Mouse (Mus musculus) erythroblast, adult 5-6 weeks (primary cell): ENCODE measurements around the gene Alpk3. TPM values are rescaled to one million over a fixed set of nuclear protein-coding genes. Genes with fewer than 3 reads are reported as not detected.
A peak's percentile ranks its signal among the peaks of the same experiment; 100 is the strongest.

Source experiments
- ATAC-seq: replicated peaks from 2 replicates; pipeline ENCODE4 v1.8.0; 2016; ENCODE audit warnings: moderate number of reproducible peaks, mild to moderate bottlenecking, moderate TSS enrichment, inconsistent platforms; ENCODE audit not compliant: poor library complexity, low FRiP score, severe bottlenecking
- total RNA-seq, 2 experiments: library from RNA; stranded (forward) in 1 of 2; stranded (reverse) in 1 of 2; fragments of 150-400 nt in 1 of 2; fragments of 200-764, 138-1000 nt in 1 of 2; gene quantifications; 2 replicates each; pipeline versions ENCODE4 v1.2.3 to v1.2.4; 2015 to 2017; ENCODE audit warnings: low replicate concordance in 2 of 2

Gene Alpk3
- not detected in 2 replicates for total RNA-seq (2015; ENCODE audit: low replicate concordance)
- total RNA-seq (2017; ENCODE audit: low replicate concordance): 0.14 TPM in 1 of 2 replicates, not detected in the other

DNA sequence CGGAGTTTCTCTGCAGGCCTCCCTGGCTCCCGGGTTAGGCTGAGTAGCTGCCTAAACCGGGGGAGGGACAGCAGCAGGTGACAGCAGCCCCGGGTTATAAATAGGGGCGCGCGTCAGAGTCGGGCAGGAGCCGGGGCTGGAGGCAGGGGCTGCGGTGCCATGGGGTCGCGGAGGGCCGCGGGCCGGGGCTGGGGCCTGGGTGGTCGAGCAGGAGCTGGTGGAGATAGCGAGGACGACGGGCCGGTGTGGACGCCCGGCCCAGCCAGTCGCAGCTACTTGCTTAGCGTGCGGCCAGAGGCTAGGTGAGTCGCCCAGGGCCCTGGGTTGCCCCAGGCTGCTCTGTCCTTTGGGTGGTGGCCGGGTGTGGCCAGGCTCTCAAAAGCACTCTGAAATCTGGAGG lies at the start of gene Alpk3:
Gene Alpk3, plus strand, starts transcription at position 130 of the 400 bp plus-strand sequence.
- no peak for ATAC-seq

DNA sequence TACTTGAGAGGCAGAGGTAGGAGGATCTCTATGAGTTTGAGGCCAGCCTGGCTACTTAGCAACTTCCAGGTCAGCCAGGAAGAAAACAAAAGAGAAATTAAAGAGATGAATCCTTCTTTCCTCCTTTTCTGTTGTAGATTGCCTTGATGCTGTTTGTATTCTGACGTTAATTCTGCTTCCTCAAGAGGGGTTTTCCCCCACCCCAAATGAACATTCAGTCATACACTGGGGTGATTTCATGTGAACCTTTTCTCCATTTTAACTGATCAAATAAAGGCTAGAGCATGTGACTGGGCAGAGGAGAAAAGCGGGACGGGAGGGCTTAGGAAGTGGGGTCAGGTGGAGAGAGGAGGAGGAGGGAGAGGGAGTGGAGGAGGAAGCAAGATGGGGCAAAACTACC lies 49.1 kb upstream of the Alpk3 start:
- ATAC-seq: no peak

DNA sequence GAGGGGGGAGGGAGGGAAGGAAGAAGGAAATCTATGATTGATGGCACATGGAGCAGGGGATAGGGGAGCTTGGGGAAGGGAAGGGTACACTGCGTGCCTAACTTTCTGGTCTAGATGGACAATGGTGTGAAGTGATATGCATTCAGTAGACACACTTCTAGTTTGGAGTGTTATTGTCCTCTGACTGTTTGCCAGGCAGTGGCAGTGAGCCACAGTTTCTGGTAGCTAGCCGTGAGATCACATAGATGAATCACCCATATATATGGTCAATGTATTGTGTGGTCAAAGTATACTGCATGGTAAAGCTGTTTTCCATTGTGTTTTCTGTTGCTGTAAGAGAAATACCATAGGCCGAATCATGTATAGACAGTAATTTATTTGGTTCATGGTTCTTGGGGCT lies 45.8 kb upstream of the Alpk3 start:
- ATAC-seq: no peak

DNA sequence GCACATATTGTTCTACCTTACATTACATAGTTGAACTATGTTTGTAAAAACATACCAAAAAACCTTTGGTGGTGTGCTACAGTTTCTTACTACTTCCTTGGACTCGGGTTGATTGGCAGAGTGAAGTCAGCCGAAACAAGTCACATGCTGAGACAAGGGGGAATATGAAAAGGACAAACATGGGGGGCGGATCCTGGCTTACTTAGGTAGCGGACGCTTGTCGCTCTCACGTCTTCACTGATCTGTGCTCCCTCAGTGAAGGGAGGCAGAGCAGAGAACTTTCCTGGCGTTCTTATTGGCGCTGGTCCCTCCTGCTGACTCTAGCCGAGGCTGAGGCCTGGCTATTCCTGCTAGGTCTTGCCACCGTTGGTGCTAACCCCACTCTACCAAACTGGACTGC lies 37.1 kb upstream of the Alpk3 start:
- no peak for ATAC-seq

DNA sequence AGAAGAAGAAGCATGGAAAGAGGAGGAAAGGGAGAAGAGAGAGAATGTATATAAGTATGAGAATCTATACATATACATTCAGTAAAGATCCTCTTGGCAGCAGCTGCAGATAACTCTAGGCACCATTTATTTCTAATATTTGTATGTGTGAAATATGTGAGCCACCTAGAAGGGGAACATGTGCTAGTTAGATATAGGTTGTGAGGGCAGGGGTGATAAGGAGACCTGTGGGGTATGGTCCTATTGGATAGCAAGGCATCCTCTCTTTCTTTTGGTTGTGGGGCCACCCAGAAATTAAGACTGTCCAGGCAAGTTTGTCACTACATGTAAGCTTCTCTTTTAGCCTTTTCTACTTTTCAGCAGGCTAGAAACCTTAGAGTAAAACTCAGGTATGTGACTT lies 34.7 kb upstream of the Alpk3 start:
- no peak for ATAC-seq

DNA sequence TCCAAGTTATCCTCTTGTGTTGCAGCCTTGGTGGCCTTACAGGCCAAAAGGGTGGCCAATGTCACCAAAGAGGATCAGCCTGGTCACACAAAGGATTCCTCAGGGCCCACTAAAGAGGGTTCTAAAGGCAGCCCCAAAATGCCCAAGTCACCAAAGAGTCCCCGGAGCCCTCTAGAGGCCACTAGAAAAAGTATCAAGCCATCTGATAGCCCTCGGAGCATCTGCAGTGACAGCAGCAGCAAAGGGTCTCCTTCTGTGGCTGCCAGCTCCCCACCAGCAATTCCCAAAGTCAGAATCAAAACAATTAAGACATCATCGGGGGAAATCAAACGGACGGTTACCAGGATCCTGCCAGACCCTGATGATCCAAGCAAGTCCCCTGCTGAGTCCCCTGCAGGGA lies 33.3 kb upstream of the Alpk3 start:
- ATAC-seq: no peak

DNA sequence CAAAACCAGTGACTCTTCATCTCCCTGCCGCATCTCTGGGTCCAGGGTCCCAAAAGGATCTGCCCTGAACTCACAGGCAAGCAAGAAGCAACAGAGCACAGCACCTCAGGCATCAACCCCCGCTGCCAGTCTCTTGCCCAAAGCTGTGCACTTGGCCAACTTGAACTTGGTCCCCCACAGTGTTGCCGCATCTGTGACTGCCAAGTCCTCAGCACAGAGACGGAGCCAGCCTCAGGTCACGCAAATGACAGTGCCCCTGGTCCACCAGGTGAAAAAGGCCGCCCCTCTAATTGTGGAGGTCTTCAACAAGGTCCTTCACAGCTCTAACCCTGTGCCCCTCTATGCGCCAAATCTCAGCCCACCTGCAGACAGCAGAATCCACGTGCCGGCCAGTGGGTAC lies 32.7 kb upstream of the Alpk3 start:
- 0 out of 2 replicates have a peak, but pooled peaks have one; percentile 22 for ATAC-seq

DNA sequence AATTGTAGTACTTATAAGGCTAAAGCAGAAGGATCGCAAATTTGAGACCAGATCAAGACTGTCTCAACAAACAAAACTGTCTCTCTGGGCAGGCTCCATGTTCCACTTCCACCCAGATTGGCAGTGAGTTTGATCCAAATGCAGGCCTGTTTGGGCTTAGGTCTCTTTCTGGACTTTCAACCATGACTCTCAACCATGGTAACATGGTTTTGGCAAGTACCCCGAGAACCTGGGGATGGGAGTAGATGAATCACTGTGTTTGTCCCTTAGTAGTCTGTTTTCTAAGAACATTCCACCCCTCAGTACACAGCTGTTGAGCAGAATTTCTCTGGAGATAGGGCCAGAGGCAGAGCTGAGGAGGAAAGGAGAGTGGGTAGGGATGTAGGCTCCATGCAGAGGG lies 31.6 kb upstream of the Alpk3 start:
- no peak for ATAC-seq

DNA sequence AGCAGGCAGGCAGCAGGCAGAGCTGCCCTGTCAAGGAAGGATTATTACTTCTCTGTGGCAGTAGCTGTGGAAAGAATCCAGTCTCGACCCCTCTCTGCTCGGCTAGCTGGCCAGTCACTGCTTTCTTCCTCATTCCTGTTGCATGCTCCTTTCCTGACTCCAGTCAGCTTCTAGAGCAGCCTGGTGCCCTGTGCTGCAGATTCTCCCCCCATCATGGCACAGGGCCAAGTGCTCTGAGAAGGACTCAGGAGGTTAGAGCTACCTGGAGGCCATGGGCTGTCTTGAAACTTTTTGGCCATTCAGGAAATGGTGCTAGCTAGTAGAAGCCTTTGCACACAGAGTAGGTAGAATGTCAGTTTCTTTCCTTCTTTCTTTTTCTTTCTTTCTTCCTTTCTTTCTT lies 17.7 kb upstream of the Alpk3 start:
- no peak for ATAC-seq

DNA sequence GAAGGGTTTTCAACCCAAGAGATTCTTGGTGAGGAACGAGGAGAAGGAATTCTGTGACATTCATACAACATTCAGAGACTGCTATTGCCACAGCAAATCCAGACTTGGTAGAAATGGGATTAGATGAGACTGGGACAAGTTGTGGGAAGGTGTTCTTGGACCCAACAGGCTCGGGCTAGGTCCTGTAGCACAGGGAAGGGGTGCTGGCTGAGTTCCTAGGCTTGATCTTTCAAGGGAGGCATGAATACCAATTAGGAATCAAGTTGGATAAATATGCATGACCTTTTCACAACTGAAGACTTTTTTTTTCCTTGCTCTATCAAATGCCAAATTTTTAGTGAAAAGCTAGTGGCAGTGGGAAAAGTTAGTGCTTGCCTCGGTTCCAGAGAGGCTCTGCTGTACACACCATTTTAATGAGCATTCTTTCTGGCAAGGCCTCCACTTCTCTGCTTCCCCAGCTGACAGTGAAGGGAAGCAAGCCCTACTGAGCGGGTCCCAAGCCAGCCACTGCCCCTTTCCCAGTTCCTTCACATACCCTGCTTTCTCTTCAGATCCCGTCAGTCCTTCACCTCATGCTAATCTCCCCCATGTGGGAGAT lies 14.3 kb upstream of the Alpk3 start:
- no peak for ATAC-seq

DNA sequence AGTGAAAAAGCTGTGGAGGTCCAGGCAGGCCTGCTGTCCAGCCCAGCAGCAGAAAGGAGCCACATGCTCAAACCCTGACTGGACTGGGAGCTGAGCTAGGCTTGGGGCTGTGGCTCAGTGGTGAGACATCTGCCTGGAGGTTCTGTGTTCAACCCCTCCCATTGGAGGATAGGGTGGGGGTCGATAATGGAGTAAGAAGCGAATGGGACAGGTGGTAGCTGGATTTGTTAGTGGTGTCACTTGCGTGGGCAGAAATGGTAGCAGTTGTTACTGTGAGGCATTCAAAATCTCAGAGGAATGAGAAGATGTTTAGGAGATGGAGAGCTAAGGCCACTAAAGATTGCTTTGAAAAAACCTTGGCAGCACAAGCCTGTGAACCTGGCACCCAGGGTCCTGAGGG lies 9.6 kb upstream of the Alpk3 start:
- ATAC-seq: no peak

DNA sequence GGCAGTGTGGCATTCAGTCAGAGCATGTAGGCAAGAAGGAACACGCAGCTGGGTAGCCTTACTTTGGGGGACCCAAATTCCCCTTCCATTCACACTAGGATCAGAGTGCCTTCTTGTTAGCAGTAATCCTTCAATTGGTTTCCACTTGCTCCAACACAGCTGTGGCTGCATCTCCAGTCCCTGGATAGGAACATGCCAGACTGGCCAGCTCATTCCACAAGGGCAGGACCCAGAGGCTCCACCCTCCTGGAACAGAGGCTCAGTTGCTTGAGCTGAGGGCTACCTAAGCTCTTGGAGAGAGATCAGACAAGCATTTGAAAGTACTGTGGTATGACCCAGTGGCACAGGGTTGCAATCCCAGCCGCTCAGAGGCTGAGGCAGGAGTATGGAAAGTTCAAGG lies 8.9 kb upstream of the Alpk3 start:
- no peak for ATAC-seq

DNA sequence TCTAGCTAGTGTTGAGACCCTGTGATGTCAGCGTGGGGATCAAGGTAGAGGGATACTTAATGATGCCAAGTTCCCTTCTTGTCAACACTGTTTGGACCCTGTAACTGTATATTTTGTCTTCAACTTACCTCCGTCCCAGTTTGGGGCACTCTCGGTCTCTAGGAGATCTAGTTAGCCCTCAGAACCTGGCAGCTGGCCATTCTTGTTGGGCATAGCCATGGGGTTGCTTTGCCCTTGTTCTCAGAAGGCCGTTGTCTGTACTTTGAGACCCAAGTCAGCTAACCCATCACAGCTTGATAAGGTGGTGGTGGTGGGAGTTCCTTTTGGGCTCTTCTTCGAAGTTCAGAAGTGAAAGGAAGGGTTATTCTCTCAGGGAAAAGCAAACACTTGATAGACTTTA lies 7.4 kb upstream of the Alpk3 start:
- no peak for ATAC-seq

DNA sequence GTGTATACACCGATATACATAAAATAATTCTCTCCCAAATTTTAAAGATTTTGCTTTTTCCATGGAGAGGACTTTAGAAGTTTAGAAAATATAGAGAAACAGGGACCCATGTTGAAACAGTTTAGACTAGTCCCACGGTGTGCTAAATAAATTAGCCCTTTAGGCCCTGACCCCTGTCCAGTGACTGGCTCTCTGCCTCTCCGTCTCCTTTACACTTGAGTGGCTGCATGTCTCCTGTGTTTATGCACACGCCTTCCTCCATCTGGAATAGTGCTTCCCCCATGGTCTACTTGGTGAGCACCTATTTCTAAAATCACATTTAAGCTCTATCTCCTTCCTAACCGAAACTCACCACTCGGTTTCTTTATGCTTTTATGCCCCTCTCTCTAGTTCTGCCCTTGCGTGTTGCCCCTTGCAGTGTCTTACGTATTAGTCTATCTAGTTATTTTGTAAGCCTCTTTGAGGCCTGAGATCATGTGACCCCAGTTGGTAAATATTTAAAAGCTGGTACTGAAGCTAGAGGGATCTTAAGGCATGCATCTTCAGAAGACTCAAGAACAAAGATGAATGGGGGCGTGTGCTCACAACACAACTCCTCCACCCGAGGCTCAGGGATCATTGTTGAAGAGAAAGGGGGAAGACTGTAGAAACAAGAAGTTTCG lies 1.6 kb upstream of the Alpk3 start:
- ATAC-seq: no peak

DNA sequence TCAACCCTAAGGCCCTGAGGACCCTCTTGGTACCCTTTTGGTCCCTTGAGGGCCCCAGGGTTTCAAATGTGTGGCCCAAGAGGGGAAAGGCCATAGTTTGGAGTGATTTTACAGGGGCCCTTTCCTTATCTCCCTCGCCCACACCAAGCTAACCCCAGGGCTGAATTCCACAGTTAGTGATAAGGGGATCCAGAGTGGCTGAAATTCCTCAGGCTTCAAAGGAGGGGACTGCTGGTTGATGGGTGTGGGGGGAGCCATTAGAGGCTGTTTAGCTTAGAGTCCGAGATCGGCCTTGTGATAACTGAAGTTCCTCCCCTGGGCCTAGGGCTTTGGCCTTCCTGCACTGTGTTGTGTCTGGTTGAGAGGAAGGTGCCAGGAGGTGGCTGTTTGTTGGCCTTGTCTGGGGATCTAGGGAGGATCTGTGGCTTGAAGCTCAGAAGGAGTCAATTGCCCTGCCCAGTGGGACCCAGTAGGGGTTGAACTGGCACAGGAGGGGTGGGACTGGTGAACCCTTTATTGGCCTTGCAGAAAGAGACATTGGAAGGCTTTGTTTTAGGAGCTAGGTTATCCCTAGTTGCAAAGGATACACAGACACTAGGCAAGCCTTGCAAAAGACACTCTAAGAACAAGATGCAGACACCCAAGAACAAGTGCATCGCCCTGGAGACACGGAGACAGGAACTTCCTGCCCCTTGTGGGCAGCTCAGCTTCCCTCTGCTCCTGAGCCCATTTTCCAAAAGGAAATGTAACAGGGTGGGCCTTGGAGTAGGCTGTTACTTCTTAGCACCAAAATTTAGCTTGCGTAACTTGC lies 706 bp downstream of the Alpk3 start:
- ATAC-seq: no peak; the same call in 1 of the 2 replicates

DNA sequence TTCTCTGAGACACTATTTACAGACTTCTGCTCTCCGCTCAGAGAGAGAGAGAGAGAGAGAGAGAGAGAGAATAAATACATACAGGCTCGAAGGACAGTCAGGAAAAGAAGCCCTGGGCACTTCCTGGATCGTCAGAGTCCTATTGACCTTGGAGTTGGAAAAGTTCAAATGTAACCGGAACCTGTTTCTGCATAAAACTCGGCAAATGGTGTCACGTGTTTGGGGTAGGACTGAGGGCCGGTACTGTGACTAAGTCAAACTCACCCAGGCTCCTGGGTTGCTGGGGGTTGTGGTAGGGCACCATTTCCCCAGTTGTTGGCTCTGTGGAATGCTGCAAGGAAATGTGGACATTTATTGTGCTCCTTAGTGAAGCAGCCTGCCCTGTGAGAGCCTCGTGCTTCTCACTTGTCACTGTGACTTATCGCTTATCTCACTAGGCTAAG lies 1.3 kb downstream of the Alpk3 start:
- ATAC-seq: no peak

DNA sequence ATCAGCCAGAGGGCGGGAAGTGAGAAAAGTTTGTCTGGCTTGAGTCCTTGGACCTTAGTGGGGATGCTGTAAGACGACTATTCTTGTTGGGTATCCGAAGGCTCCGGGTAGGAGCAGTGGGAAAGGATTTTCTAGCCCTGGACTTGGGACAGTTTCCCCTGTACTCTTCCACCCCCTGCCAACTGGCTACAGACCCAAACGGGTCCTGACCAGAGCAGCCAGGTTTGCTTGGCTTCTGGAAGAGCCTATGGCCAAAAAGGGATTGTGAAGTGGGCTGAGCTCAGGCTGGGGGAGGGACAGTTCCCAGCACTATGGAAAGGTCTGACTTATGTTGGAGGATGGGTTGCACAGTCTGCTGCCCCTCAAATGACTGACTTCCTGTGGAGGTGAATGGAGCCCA lies 2.0 kb downstream of the Alpk3 start:
- ATAC-seq: no peak

DNA sequence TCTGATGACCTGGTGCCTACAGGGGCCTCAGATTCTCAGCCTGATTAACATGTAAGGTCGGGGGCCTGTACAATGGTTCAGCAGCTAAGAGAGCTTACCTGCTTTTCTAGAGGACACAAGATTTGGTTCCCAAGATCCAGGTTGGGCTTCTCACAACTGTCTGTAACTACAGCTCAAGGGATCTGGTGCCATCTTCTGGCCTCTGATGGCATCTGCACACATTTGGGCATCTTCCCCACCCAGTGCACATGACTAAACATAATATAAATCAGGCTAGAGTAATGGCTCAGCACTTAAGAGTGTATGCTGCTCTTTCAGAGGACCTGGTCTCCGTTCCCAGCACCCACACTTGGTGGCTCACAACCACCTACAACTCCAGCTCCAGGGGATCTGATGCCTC lies 3.5 kb downstream of the Alpk3 start:
- peak; percentile 61; the same call in 1 of the 2 replicates for ATAC-seq

DNA sequence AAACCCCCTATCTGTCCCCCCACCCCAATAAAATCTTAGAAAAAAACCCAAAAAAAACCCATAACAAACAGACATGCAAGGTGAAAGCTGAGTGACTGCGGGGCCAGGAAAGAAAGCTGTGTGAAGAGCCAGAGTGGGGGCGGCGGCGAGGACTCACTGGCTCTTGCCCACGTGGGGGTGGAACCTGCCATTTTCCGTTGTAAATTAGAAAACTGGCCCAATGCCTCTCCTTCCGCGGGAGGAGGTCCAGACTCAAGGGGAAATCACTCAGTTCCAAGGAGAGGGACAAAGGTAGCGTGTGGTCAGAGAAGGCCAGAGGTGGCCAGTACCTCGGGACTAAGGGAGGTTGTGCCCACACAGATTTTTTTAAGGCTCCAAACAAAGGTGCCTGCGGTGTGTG lies 4.5 kb downstream of the Alpk3 start:
- ATAC-seq: no peak

DNA sequence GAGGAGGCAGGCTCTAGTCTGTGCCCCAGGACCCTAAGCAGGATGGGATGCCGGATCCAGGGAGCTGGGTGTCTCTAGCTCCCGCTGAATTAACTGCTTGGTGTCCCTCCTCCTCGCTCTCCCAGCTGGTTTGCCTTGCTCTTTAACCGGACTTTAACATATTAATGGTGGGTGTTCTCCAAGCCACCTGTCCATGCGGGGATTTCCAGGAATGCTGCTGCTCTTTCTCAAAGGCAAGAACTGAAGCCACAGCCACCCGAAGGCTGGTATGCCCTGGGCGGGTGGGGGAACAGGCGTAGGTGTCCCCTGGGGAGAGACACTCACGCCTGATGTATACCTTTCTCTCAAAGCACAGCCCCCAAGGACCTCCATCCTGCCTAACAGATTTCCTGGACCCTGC lies 5.9 kb downstream of the Alpk3 start:
- no peak for ATAC-seq

DNA sequence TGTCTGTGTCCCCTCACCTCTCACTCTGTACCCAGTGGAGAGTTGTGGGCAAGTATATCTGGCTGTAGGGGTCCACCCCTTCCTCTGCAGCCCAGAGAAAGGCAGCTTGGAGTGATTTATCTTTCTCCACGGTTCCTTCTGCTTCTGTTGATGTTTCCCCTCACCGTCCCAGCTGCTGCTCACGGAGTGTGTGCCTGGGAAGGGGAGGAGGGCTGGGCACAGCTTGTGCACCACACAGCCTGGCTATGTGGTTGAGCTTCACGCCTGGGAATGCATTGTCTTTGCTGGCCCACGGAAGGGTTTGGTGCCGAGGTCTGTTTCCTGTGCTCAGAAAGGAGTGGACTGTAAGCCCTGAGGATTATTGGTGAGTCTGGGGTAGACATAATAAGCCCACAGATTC lies 9.3 kb downstream of the Alpk3 start:
- ATAC-seq: no peak
